Mouse (Mus musculus) CD8-positive naive resting alpha-beta T cell, adult 57 days (primary cell): ENCODE data around the gene Abtb2. TPM values are rescaled to one million over a fixed set of nuclear protein-coding genes. Genes with fewer than 3 reads are reported as not detected.

Experiments used
- total RNA-seq: library from RNA; stranded (reverse); gene quantifications from one replicate; pipeline ENCODE4 v1.2.4, GENCODE M21; 2023

The Abtb2 gene
- total RNA-seq = 83.2 TPM

GRCm38 (mm10) chr2:103565732-103566422, at the start of gene Abtb2:
Gene Abtb2, plus strand, starts transcription at chr2:103566310.

GRCm38 (mm10) chr2:103760906-103761716, 195.0 kb downstream of the Abtb2 start, which contains the start of gene Nat10:
Gene Nat10, minus strand, starts transcription at chr2:103761270.

Other genes starting within 250 kb of the Abtb2 start
- not detected for gene Elf5, start 154.6 kb upstream of the Abtb2 start, total RNA-seq
- gene Cat, start 81.2 kb upstream of the Abtb2 start, total RNA-seq = 60.2 TPM
- 82.1 TPM for gene Nat10, start 195.0 kb downstream of the Abtb2 start, total RNA-seq
- 261 TPM for gene Caprin1, start 231.3 kb downstream of the Abtb2 start, total RNA-seq